Mouse (Mus musculus): Measurements from ENCODE around the gene Gucy2e.

Gucy2e gene

GRCm38 (mm10) chr11:69174722-69175121 lies 62.1 kb downstream of the Gucy2e start:
- no peak for DNase-seq (ENCODE audit: low read depth, low spot score)

- no peak for DNase-seq (ENCODE audit: low read depth, low spot score)
Measured at GRCm38 (mm10) chr11:69172606-69173005, 64.2 kb downstream of the Gucy2e start.

- DNase-seq (ENCODE audit: low read depth, low spot score): no peak
Measured at GRCm38 (mm10) chr11:69171626-69172025, 65.2 kb downstream of the Gucy2e start.

- DNase-seq (ENCODE audit: low read depth, low spot score): no peak
Measured at GRCm38 (mm10) chr11:69169313-69169712, 67.5 kb downstream of the Gucy2e start.

All from brain, embryonic 18.5 days (tissue).